Mouse (Mus musculus) kidney, embryonic 16.5 days (tissue): ENCODE data around the gene Fam98a. TPM values are rescaled to one million over a fixed set of nuclear protein-coding genes. Genes with fewer than 3 reads are reported as not detected.

ENCODE experiments used
- ATAC-seq: fragments of 200-750 bp; cut with Nextera tagmentation; 2 replicates; pipeline ENCODE4 v1.8.0; 2017; ENCODE audit warnings: moderate TSS enrichment; ENCODE audit not compliant: low FRiP score, low TSS enrichment
- H3K27ac ChIP-seq: fragments of 300-500 bp; sonication (generic); 2 replicates; pipeline ENCODE4 v1.5.1; 2014; ENCODE audit warnings: low read length
- H3K27me3 ChIP-seq: fragments of 300-500 bp; sonication (generic); 2 replicates; pipeline ENCODE4 v1.6.1; 2014; ENCODE audit warnings: low read length, control low read depth, mixed read lengths; ENCODE audit not compliant: insufficient read depth
- H3K36me3 ChIP-seq: fragments of 300-500 bp; sonication (generic); 2 replicates; pipeline ENCODE4 v1.6.1; 2014; ENCODE audit warnings: low read length, control low read depth, mixed read lengths; ENCODE audit not compliant: insufficient read depth
- H3K4me1 ChIP-seq: fragments of 300-500 bp; sonication (generic); 2 replicates; pipeline ENCODE4 v1.6.1; 2014; ENCODE audit warnings: low read length, control low read depth, mixed read lengths; ENCODE audit not compliant: insufficient read depth
- H3K4me2 ChIP-seq: fragments of 300-500 bp; sonication (generic); replicated peaks from 2 replicates; pipeline ENCODE4 v1.6.1; 2014; ENCODE audit warnings: low read depth, low read length
- H3K4me3 ChIP-seq: fragments of 300-500 bp; sonication (generic); 2 replicates; pipeline ENCODE4 v1.5.1; 2014; ENCODE audit warnings: mild to moderate bottlenecking, low read length
- H3K9ac ChIP-seq: fragments of 300-500 bp; sonication (generic); replicated peaks from 2 replicates; pipeline ENCODE4 v1.6.1; 2014; ENCODE audit warnings: low read length
- H3K9me3 ChIP-seq: fragments of 300-500 bp; sonication (generic); 2 replicates; pipeline ENCODE4 v1.6.1; 2016; ENCODE audit warnings: low read length, control low read depth
- WGBS: fragments of 180-500 bp; shearing (Covaris S2); extraction: QIAGEN DNeasy Blood & Tissue Kit; methylation state at CpG from one replicate; pipeline ENCODE4 v1.1.7; 2014; 5-methylcytosine and 5-hydroxymethylcytosine counted together
- polyA plus RNA-seq: library from polyadenylated mRNA; unstranded; fragments of >200 nt; fragmentation: Nextera tagmentation; extraction: Ambion mirVana; gene quantifications from 2 replicates; pipeline ENCODE4 v1.2.1, GENCODE M21; 2015

Gene Fam98a
- polyA plus RNA-seq, 1 experiment from 2014 or later: 23.0 TPM

DNA sequence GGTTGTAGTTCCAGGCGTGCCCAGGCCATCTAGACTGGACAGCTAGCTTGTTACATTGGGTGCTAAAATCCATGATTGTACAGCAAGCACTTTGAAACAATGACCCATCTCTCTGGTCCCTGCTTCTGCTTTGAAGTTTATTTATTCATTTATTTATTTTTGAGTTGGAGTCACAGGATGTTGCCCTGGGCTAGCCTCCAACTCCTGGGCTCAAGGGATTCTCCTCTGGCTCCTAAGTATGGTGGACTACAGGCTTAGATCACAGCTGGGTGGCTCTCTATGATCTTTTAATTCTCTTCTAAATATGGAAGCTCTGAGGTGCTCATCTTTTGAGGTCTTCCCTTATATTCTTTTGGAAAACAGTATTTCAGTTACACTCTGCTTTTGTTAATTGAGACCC, 25.3 kb downstream of the Fam98a start:
- Histone ChIP-seq H3K9me3 (no peaks in the 10 kb centered on the region), H3K4me2 (no peak overlapping the region), H3K4me3 (no peak overlapping the region), H3K36me3 (peaks cover 7% of the 10 kb centered on the region; the same call in 1 of the 2 replicates), H3K27me3 (no peaks in the 10 kb centered on the region), H3K9ac (no peak overlapping the region), H3K4me1 (no peaks in the 10 kb centered on the region), H3K27ac (no peak overlapping the region)
- 88% methylated on average over 1 of the region's 1 CpGs for WGBS
- ATAC-seq: no peak

DNA sequence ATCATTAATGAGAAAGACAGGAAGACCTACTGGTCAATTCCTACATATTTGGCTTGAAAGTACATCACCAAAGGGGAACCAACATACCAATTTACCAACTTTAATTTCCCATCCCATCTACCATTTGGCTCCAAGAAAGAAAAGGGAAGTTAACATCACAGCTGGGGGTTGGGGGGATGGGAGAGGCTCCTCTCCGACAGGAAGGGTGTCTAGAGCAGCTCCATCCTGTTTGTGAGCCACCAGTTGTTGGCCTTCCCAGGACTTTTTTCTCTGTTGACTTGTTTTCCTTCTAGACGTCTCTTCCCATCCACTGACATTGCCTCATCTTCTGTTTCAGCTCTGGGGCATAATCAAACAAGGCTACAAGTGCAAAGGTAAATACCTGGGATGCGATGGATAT, 27.9 kb downstream of the Fam98a start:
- H3K27ac ChIP-seq: no peak overlapping the region
- H3K36me3 ChIP-seq: no peaks in the 10 kb centered on the region
- H3K27me3 ChIP-seq: no peaks in the 10 kb centered on the region
- H3K4me3 ChIP-seq: no peak overlapping the region
- no peak overlapping the region for H3K4me2 ChIP-seq
- no peaks in the 10 kb centered on the region for H3K9me3 ChIP-seq
- 56% methylated on average over 3 of the region's 3 CpGs for WGBS
- ATAC-seq: no peak
- H3K9ac ChIP-seq: no peak overlapping the region
- no peaks in the 10 kb centered on the region for H3K4me1 ChIP-seq

DNA sequence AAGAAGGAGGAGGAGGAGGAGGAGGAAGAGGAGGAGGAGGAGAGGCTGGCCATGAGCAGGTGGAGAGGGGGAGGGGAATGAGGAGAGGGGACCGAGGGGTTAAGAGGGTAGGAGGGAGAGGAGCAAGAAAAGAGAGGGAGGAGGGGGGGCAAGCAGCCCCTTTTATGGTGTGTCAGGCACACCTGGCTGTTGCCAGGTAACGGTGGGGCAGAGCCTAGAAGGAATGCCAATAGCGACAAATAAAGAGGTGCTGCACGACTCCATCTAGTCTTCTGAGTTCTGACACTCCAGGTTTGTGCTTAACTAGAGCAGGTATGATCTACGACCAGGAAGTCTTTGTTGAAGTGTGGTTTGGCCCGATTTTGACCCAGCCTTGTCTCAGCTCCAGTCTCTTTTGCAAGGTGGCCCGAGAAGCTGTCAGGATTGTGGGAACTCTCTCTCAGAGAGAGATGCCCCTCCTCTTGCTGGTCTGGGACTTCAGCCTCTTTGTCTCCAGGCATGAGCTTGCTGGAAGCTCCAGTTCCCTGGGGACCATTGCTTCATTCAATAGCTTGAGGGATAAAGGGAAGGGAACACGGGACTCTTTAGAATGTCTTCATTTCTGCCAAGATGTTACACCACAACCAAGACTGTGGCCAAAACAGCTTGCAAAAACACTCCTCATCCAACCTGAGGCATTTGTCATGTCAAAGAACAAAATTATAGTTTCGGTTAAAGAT, 29.2 kb downstream of the Fam98a start:
- WGBS: 15% methylated on average over 9 of the region's 9 CpGs
- no peaks in the 10 kb centered on the region for H3K4me1 ChIP-seq
- H3K9me3 ChIP-seq: no peaks in the 10 kb centered on the region
- no peak overlapping the region for H3K4me3 ChIP-seq
- no peaks in the 10 kb centered on the region for H3K27me3 ChIP-seq
- H3K36me3 ChIP-seq: no peaks in the 10 kb centered on the region
- H3K9ac ChIP-seq: no peak overlapping the region
- no peak for ATAC-seq
- H3K27ac ChIP-seq: no peak overlapping the region
- H3K4me2 ChIP-seq: no peak overlapping the region

DNA sequence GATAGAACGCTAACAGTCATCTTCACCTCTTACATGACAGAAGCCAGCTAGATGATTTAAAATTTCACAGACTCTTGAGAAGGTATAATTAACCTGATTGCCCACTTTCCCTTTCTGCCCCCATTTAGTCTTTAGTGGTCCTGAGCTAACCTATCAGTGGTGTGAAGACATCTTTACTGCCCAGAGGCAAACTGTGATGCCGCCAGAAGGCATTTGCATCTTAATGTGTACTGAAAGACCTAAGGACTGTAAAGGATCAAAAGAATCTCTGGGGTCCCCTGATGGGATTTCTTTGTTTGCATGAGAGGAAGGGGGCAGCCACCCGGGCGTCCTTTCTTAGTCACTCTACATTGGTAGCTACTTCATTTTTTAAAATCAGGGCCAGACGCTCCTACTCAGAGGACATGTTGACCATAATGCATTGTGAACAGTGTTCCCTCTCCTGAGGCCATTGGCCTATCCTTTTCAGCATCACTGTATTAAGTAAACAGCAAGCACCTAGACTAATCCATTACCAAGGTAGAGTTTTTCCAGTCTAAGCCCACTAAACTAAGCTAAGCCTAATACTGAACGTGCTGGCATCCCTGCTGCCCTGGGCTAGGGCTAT, 30.4 kb downstream of the Fam98a start:
- Histone ChIP-seq H3K9me3 (no peaks in the 10 kb centered on the region), H3K4me1 (no peaks in the 10 kb centered on the region), H3K27ac (no peak overlapping the region), H3K4me3 (no peak overlapping the region), H3K36me3 (no peaks in the 10 kb centered on the region), H3K4me2 (no peak overlapping the region), H3K27me3 (no peaks in the 10 kb centered on the region), H3K9ac (no peak overlapping the region)
- no peak for ATAC-seq
- 38% methylated on average over 6 of the region's 6 CpGs for WGBS

DNA sequence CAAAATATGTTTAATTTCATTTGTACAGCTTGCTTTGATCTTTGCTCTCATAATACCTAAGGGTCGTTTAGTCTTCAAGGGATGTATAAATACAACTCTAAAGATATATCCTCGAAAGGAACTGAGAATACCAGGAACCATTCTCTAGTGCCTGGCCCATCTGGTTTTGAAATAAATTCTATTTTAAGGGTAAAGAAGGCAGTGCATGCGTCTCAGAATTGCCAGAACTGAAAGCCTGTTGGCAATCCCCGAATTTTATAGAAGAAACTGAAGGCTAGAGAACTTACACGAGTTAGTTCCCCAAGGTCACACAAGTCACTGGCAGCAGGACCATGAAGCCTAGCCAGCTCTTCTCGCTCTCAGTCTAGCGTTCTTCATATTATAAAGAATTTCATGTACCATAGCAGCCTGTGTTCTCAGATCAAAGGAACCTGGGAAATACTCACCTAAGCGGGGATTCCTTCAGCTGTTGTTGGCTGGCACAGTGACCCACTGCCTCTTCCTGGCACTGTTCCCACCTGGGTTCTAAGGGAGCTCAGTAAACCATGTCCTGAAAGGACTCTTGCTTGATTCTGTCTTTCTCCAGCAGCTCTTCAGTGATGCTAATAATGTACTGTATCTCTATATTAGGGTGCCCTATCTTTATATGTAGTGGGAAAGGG, 32.4 kb downstream of the Fam98a start:
- ATAC-seq: no peak
- H3K4me1 ChIP-seq: no peaks in the 10 kb centered on the region
- H3K27ac ChIP-seq: no peak overlapping the region
- 80% methylated on average over 8 of the region's 8 CpGs for WGBS
- H3K9me3 ChIP-seq: no peaks in the 10 kb centered on the region
- H3K9ac ChIP-seq: no peak overlapping the region
- no peaks in the 10 kb centered on the region for H3K36me3 ChIP-seq
- H3K27me3 ChIP-seq: no peaks in the 10 kb centered on the region
- H3K4me2 ChIP-seq: no peak overlapping the region
- no peak overlapping the region for H3K4me3 ChIP-seq

DNA sequence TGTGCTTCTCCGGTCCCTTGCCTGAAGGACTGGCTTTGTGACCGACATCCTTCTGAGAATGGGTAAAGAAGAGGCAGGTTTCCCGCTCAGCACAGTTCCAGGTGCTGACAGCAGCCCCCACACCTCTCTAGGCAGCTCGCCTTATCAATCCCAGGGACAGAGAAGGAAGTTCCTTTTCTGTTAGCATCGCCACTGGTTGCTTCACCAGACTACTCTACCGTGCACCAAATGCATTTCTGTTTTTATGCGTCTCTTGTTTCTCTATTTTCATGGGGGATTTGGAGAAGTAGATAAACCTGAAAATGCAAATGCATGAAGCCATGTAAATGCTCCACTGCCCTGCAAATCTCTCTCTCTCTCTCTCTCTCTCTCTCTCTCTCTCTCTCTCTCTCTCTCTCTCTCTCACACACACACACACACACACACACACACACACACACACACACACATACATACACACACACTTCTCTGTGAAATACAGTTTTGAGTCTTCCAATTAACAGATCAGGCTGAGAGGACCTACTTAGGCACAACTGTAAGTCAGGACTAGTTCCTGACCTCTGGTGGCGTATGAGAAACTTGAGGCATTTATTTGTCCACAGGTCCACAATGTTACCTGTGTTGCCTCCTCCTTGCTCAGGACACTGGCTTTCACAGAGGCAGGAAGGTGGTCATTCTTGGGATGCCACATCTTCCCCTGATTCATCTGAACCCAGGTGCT, 33.4 kb downstream of the Fam98a start:
- Histone ChIP-seq H3K27ac (no peak overlapping the region), H3K9me3 (no peaks in the 10 kb centered on the region), H3K4me3 (no peak overlapping the region), H3K27me3 (no peaks in the 10 kb centered on the region), H3K9ac (no peak overlapping the region), H3K36me3 (no peaks in the 10 kb centered on the region), H3K4me2 (no peak overlapping the region), H3K4me1 (no peaks in the 10 kb centered on the region)
- ATAC-seq: no peak
- 64% methylated on average over 8 of the region's 8 CpGs for WGBS

DNA sequence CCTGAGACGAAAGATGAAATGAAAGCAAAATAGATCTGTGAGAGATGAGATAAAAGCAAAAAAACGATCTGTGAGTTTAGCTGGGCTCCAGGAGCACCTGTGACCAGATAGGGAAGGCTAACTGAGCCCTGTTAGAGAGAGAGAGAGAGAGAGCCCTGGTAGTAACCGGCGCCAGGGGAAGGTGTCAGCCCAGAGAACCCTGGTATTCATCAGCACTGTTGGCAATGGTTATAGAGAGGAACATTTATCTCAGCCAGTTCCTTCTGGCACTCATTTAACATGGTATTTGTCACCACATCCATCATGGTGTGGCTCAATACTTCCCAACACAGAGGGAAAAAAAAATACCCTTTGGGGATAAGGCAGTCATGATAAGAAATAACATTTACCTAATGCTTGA, 35.2 kb downstream of the Fam98a start:
- Histone ChIP-seq H3K4me3 (no peak overlapping the region), H3K4me1 (no peaks in the 10 kb centered on the region), H3K9me3 (no peaks in the 10 kb centered on the region), H3K9ac (no peak overlapping the region), H3K4me2 (no peak overlapping the region), H3K36me3 (no peaks in the 10 kb centered on the region), H3K27me3 (no peaks in the 10 kb centered on the region), H3K27ac (no peak overlapping the region)
- no peak for ATAC-seq
- 73% methylated on average over 4 of the region's 4 CpGs for WGBS

DNA sequence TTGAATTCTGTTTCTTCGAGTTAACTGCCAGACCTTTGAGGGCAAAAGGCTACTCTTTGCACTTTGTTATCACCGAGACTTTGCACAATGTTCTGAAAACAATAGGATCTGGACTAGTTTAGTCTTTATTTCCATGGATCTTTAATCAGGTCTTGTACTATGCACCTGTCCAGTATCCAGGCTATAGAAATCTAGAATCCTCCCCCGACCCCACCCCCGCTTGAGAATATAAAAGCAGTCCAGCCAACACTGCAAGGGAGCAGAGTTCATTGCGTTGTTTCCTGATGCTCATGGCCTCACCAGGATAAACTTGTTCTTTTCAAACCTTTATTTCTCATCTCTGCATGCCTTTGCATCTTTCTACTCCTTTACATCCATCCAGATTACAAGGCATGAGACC, 42.5 kb downstream of the Fam98a start:
- no peaks in the 10 kb centered on the region for H3K9me3 ChIP-seq
- H3K4me2 ChIP-seq: no peak overlapping the region
- ATAC-seq: no peak
- no peak overlapping the region for H3K9ac ChIP-seq
- H3K4me1 ChIP-seq: 0 out of 2 replicates have a peak, but pooled peaks cover 2% of the 10 kb centered on the region
- H3K27me3 ChIP-seq: no peaks in the 10 kb centered on the region
- H3K36me3 ChIP-seq: no peaks in the 10 kb centered on the region
- WGBS: 88% methylated on average over 5 of the region's 5 CpGs
- H3K4me3 ChIP-seq: no peak overlapping the region
- H3K27ac ChIP-seq: no peak overlapping the region

DNA sequence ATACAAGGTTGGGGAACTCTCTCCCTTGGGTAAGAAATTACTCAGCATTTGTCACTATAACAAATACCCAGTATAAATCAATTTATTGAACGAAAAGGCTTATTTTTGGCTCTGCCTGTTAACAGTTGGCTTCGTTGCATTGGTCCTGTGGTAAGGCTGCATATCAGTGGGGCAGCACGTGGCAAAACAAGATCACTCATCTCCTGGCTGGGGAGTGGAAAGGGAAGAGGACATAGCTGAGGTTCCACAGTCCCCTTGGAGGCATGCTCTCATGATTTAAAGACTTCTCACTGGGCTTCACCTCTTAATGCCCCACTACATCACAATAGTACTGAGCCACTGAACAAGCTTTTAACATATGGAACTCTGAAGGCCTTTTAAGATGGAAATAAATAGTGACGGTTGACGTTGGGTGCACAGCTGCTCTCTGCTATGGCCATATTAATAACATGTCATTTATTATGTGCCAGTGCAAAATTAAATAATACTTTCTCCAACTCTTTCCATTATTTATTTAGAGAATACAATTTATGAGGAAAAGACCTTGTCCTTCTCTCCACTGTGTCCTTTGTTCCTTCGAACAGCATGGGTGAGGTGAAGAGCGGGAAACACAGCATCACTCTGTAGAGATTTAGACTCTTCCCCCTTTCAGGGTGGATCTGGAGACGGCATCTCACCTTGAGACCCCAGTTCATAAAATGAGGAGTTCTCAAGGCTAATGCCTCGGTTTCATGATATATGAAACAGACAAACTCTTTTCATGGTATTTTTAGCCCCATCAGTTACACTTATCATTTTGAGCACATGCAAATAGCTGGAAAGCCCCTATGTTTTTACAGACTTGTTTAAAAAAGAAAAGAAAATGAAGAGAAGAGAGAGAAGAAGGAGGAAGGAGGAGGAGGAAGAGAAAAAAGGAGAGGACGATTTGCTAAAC, 44.8 kb downstream of the Fam98a start:
- Histone ChIP-seq H3K27ac (no peak overlapping the region), H3K27me3 (no peaks in the 10 kb centered on the region), H3K36me3 (no peaks in the 10 kb centered on the region), H3K4me3 (no peak overlapping the region), H3K4me1 (0 out of 2 replicates have a peak, but pooled peaks cover 2% of the 10 kb centered on the region), H3K4me2 (no peak overlapping the region), H3K9ac (no peak overlapping the region), H3K9me3 (no peaks in the 10 kb centered on the region)
- 78% methylated on average over 10 of the region's 10 CpGs for WGBS
- ATAC-seq: no peak
